Mouse (Mus musculus) thymus, adult 2 months (tissue): ENCODE measurements around the gene 4921507P07Rik.

ENCODE experiments used
- CTCF ChIP-seq: fragments of 200-500 bp; IDR thresholded peaks from 2 replicates; pipeline ENCODE4 v1.5.1; 2012; ENCODE audit warnings: mild to moderate bottlenecking, control low read depth, low read length, moderate library complexity, borderline replicate concordance; ENCODE audit not compliant: control insufficient read depth, poor library complexity, insufficient read depth; ENCODE audit errors: extremely low read depth
- POLR2A ChIP-seq: fragments of 200-500 bp; IDR thresholded peaks from 2 replicates; pipeline ENCODE4 v1.6.1; 2012; ENCODE audit warnings: mild to moderate bottlenecking, low read length, control low read depth, moderate library complexity; ENCODE audit not compliant: control insufficient read depth, poor library complexity, insufficient read depth; ENCODE audit errors: extremely low read depth

DNA sequence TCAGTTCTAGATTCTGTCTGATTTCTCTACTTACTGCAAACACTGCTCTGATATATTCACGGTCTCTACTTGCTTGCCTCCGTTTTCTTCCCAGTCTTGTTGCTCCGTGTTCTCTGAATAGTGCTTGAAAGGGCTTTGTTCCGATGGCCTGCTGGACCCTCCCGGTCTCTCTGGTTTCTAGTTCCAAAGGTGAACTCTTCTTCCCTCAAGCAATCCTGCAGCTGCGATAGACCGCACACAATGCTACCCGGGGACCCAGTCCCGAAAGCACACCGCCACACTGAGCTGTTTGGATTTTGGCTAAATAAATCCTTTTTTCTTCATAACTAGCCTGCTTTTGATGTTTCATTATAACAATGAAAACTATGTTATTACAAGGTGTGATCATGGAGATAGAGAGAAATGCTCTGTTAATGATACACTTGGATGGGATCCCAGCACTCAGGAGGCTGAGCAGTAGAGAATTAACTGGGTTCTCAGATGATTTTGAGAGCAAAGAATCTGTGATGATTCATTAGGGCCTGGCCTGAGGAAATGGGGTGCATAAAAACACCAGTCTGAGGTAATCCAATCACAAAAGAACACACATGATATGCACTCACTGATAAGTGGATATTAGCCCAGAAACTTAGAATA, 72.1 kb downstream of the 4921507P07Rik start:
- TF ChIP-seq CTCF (no peak), POLR2A (no peak)
